Mouse (Mus musculus): ENCODE measurements around the gene Cyp2j12.

DNA sequence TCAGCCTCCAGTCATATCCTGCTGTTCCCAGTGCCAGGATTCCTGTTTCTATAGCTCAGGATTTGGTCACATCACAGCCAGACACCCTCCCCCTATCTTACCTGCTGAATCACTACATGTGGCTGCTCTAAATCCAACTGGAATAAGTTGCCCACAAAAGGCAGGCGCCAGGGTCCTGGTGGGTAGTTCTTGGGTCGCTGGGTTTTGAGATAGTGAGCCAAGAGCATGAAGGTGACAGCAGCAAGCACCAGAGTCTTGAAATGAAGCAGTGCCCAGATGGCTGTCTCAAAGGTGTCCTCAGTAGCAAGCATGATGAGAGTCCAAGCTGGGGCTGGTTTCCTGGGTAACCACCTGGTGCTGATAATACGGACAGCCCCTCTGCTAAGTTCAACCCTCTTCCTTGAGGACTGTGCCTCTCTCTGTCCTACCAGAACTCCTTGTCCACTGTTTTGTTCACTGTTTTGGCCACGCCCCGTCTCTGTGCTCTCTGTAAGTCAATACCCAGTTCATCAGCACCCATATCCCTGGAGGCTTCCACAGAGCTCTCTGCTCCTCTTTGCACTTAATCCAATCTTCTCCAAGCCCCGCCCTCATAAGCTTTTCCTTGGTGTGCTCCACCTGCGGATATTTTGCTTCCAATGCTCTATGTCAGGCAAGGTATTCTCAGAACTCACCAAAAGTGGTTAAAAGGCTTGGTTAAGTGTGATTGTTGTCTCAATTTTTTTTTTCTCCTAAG, at the start of gene Cyp2j12:
- no peak for TF ChIP-seq NANOG (IDR thresholded peaks at IDR 0.05; ENCODE audit: borderline replicate concordance, low read length)
- no peak for TF ChIP-seq CTCF (conservative IDR thresholded peaks at IDR 0.05; ENCODE audit: low read length)

Data from E14TG2a.4 (cell line).